Mouse (Mus musculus): ENCODE data around the gene Cnnm3. TPM values are rescaled to one million over a fixed set of nuclear protein-coding genes. Genes with fewer than 3 reads are reported as not detected.
A peak's percentile ranks its signal among the peaks of the same experiment; 100 is the strongest.

Gene Cnnm3
- polyA plus RNA-seq, 1 experiment from 2014 or later = 3.0 TPM

- H3K36me3 ChIP-seq (ENCODE audit: control insufficient read depth, insufficient read depth, low read length) = peaks cover 24% of the 10 kb centered on the region
- no peaks in the 10 kb centered on the region for H3K9me3 ChIP-seq (replicated peaks; ENCODE audit: control insufficient read depth, low read length)
- H3K4me2 ChIP-seq (ENCODE audit: low read depth, low read length) = peak overlapping the region; percentile 83
- H3K27ac ChIP-seq (ENCODE audit: low read length) = peak overlapping the region; percentile 99
- H3K4me1 ChIP-seq (ENCODE audit: control insufficient read depth, insufficient read depth, low read length) = peaks cover 27% of the 10 kb centered on the region
- no peaks in the 10 kb centered on the region for H3K27me3 ChIP-seq (ENCODE audit: control insufficient read depth, insufficient read depth, low read length)
- 2% methylated on average over 8 of the region's 8 CpGs for WGBS
- peak overlapping the region; percentile 94 for H3K9ac ChIP-seq (ENCODE audit: low read length)
- ATAC-seq (ENCODE audit: insufficient read depth, low FRiP score) = no peak
- peak overlapping the region; percentile 88 for H3K4me3 ChIP-seq (replicated peaks; ENCODE audit: low read length)
These were observed 44.2 kb downstream of the Cnnm3 start for GRCm38 (mm10) chr1:36555798-36556395.

- H3K27ac ChIP-seq (ENCODE audit: low read length) = peak overlapping the region; percentile 99
- peak overlapping the region; percentile 83 for H3K4me2 ChIP-seq (ENCODE audit: low read depth, low read length)
- H3K36me3 ChIP-seq (ENCODE audit: control insufficient read depth, insufficient read depth, low read length) = peaks cover 18% of the 10 kb centered on the region
- H3K9ac ChIP-seq (ENCODE audit: low read length) = peak overlapping the region; percentile 94
- ATAC-seq (ENCODE audit: insufficient read depth, low FRiP score) = peak; percentile 68
- WGBS = under 1% methylated on average over 52 of the region's 52 CpGs
- H3K4me1 ChIP-seq (ENCODE audit: control insufficient read depth, insufficient read depth, low read length) = peaks cover 27% of the 10 kb centered on the region
- H3K4me3 ChIP-seq (replicated peaks; ENCODE audit: low read length) = peak overlapping the region; percentile 88
- H3K9me3 ChIP-seq (replicated peaks; ENCODE audit: control insufficient read depth, low read length) = no peaks in the 10 kb centered on the region
- no peaks in the 10 kb centered on the region for H3K27me3 ChIP-seq (ENCODE audit: control insufficient read depth, insufficient read depth, low read length)
These were observed 45.1 kb downstream of the Cnnm3 start for GRCm38 (mm10) chr1:36556553-36557456.

- Histone ChIP-seq H3K27ac (ENCODE audit: low read length) (peak overlapping the region; percentile 99), H3K4me1 (ENCODE audit: control insufficient read depth, insufficient read depth, low read length) (peaks cover 27% of the 10 kb centered on the region), H3K4me2 (ENCODE audit: low read depth, low read length) (peak overlapping the region; percentile 83), H3K9ac (ENCODE audit: low read length) (peak overlapping the region; percentile 94), H3K36me3 (ENCODE audit: control insufficient read depth, insufficient read depth, low read length) (peaks cover 12% of the 10 kb centered on the region; the same call in 1 of the 2 replicates), H3K9me3 (replicated peaks; ENCODE audit: control insufficient read depth, low read length) (no peaks in the 10 kb centered on the region), H3K27me3 (ENCODE audit: control insufficient read depth, insufficient read depth, low read length) (no peaks in the 10 kb centered on the region), H3K4me3 (replicated peaks; ENCODE audit: low read length) (peak overlapping the region; percentile 88)
- ATAC-seq (ENCODE audit: insufficient read depth, low FRiP score) = peak; percentile 79
- WGBS = under 1% methylated on average over 48 of the region's 48 CpGs
These were observed 45.9 kb downstream of the Cnnm3 start for GRCm38 (mm10) chr1:36557457-36558011.

- Histone ChIP-seq H3K36me3 (ENCODE audit: control insufficient read depth, insufficient read depth, low read length) (0 out of 2 replicates have a peak, but pooled peaks cover 5% of the 10 kb centered on the region), H3K27ac (ENCODE audit: low read length) (peak within 1 kb of the TSS; percentile 99), H3K4me2 (ENCODE audit: low read depth, low read length) (peak within 1 kb of the TSS; percentile 83), H3K4me3 (replicated peaks; ENCODE audit: low read length) (peak within 1 kb of the TSS; percentile 88), H3K9ac (ENCODE audit: low read length) (peak within 1 kb of the TSS; percentile 94), H3K9me3 (replicated peaks; ENCODE audit: control insufficient read depth, low read length) (no peaks in the 10 kb centered on the region), H3K27me3 (ENCODE audit: control insufficient read depth, insufficient read depth, low read length) (no peaks in the 10 kb centered on the region), H3K4me1 (ENCODE audit: control insufficient read depth, insufficient read depth, low read length) (peaks cover 27% of the 10 kb centered on the region)
- WGBS = 1% methylated on average over 69 of the region's 69 CpGs
- peak; percentile 59 for ATAC-seq (ENCODE audit: insufficient read depth, low FRiP score)
These were observed 46.6 kb downstream of the Cnnm3 start, which contains the start of gene Sema4c for GRCm38 (mm10) chr1:36558031-36558993. Gene Sema4c, minus strand, starts transcription at chr1:36558349.

GRCm38 (mm10) chr1:36559256-36559655 lies 47.6 kb downstream of the Cnnm3 start:
- Histone ChIP-seq H3K4me3 (replicated peaks; ENCODE audit: low read length) (peak overlapping the region; percentile 88), H3K27ac (ENCODE audit: low read length) (peak overlapping the region; percentile 99), H3K4me1 (ENCODE audit: control insufficient read depth, insufficient read depth, low read length) (peaks cover 29% of the 10 kb centered on the region), H3K9ac (ENCODE audit: low read length) (peak overlapping the region; percentile 94), H3K27me3 (ENCODE audit: control insufficient read depth, insufficient read depth, low read length) (no peaks in the 10 kb centered on the region), H3K36me3 (ENCODE audit: control insufficient read depth, insufficient read depth, low read length) (no peaks in the 10 kb centered on the region), H3K9me3 (replicated peaks; ENCODE audit: control insufficient read depth, low read length) (no peaks in the 10 kb centered on the region), H3K4me2 (ENCODE audit: low read depth, low read length) (peak overlapping the region; percentile 83)
- ATAC-seq (ENCODE audit: insufficient read depth, low FRiP score) = no peak
- 26% methylated on average over 4 of the region's 4 CpGs for WGBS

- WGBS = 64% methylated on average over 5 of the region's 5 CpGs
- H3K9ac ChIP-seq (ENCODE audit: low read length) = no peak overlapping the region
These were observed 48.2 kb downstream of the Cnnm3 start for GRCm38 (mm10) chr1:36559888-36560287.

GRCm38 (mm10) chr1:36560903-36561302 lies 49.2 kb downstream of the Cnnm3 start:
- 53% methylated on average over 6 of the region's 6 CpGs for WGBS
- Histone ChIP-seq H3K4me3 (replicated peaks; ENCODE audit: low read length) (no peak overlapping the region), H3K36me3 (ENCODE audit: control insufficient read depth, insufficient read depth, low read length) (no peaks in the 10 kb centered on the region), H3K27ac (ENCODE audit: low read length) (no peak overlapping the region), H3K4me1 (ENCODE audit: control insufficient read depth, insufficient read depth, low read length) (peaks cover 13% of the 10 kb centered on the region), H3K9me3 (replicated peaks; ENCODE audit: control insufficient read depth, low read length) (no peaks in the 10 kb centered on the region), H3K9ac (ENCODE audit: low read length) (no peak overlapping the region), H3K4me2 (ENCODE audit: low read depth, low read length) (no peak overlapping the region), H3K27me3 (ENCODE audit: control insufficient read depth, insufficient read depth, low read length) (no peaks in the 10 kb centered on the region)
- no peak for ATAC-seq (ENCODE audit: insufficient read depth, low FRiP score)

More at GRCm38 (mm10) chr1:36559888-36560287, 48.2 kb downstream of the Cnnm3 start:
- Histone ChIP-seq H3K9me3 (replicated peaks; ENCODE audit: control insufficient read depth, low read length) (no peaks in the 10 kb centered on the region), H3K36me3 (ENCODE audit: control insufficient read depth, insufficient read depth, low read length) (no peaks in the 10 kb centered on the region), H3K27ac (ENCODE audit: low read length) (no peak overlapping the region), H3K4me2 (ENCODE audit: low read depth, low read length) (no peak overlapping the region), H3K4me3 (replicated peaks; ENCODE audit: low read length) (no peak overlapping the region), H3K4me1 (ENCODE audit: control insufficient read depth, insufficient read depth, low read length) (peaks cover 23% of the 10 kb centered on the region), H3K27me3 (ENCODE audit: control insufficient read depth, insufficient read depth, low read length) (no peaks in the 10 kb centered on the region)
- no peak for ATAC-seq (ENCODE audit: insufficient read depth, low FRiP score)

GRCm38 (mm10) chr1:36562388-36562787 lies 50.7 kb downstream of the Cnnm3 start:
- no peak for ATAC-seq (ENCODE audit: insufficient read depth, low FRiP score)
- WGBS = 74% methylated on average over 4 of the region's 4 CpGs
- no peaks in the 10 kb centered on the region for H3K27me3 ChIP-seq (ENCODE audit: control insufficient read depth, insufficient read depth, low read length)
- no peaks in the 10 kb centered on the region for H3K9me3 ChIP-seq (replicated peaks; ENCODE audit: control insufficient read depth, low read length)
- peaks cover 13% of the 10 kb centered on the region for H3K4me1 ChIP-seq (ENCODE audit: control insufficient read depth, insufficient read depth, low read length)
- H3K4me3 ChIP-seq (replicated peaks; ENCODE audit: low read length) = no peak overlapping the region
- no peaks in the 10 kb centered on the region for H3K36me3 ChIP-seq (ENCODE audit: control insufficient read depth, insufficient read depth, low read length)
- H3K9ac ChIP-seq (ENCODE audit: low read length) = no peak overlapping the region
- H3K27ac ChIP-seq (ENCODE audit: low read length) = no peak overlapping the region
- H3K4me2 ChIP-seq (ENCODE audit: low read depth, low read length) = no peak overlapping the region
